Comparison of ENCODE assay signal across 28 mouse cellular contexts in genomic region chrX:163518963-163519541, GRCm38 (mm10). TPM values are rescaled to one million over a fixed set of nuclear protein-coding genes. Genes with fewer than 3 reads are reported as not detected.
"Had no signal": no experiment of that assay in that cellular context is flagged by ENCODE, and none has a peak within 500 bp of the region (broad histone marks: within the 10 kb centered on the region; RNA-seq: fewer than 3 reads in every experiment).

No protein-coding gene starts in this region.

- H3K27ac ChIP-seq: heart, adult 2 months; heart, embryonic 13.5 days; heart, embryonic 15.5 days; hindbrain, embryonic 13.5 days; hindbrain, embryonic 15.5 days; hindbrain, postnatal 0 days; kidney, embryonic 15.5 days; layer of hippocampus, adult 2 months; limb, embryonic 13.5 days; limb, embryonic 15.5 days; liver, embryonic 12.5 days; liver, embryonic 14.5 days had no signal

- H3K27me3 ChIP-seq: heart, embryonic 13.5 days; heart, embryonic 15.5 days; liver, embryonic 12.5 days had no signal

- H3K9me3 ChIP-seq: heart, embryonic 13.5 days; heart, embryonic 15.5 days; hindbrain, embryonic 13.5 days; hindbrain, embryonic 15.5 days; kidney, embryonic 15.5 days; limb, embryonic 13.5 days; limb, embryonic 15.5 days; liver, embryonic 12.5 days had no signal

- H3K4me3 ChIP-seq: heart, adult 2 months; heart, embryonic 13.5 days; heart, embryonic 15.5 days; hindbrain, embryonic 13.5 days; hindbrain, embryonic 15.5 days; kidney, embryonic 15.5 days; layer of hippocampus, adult 2 months; limb, embryonic 13.5 days; limb, embryonic 15.5 days; liver, embryonic 12.5 days had no signal

- H3K4me1 ChIP-seq: heart, embryonic 13.5 days; heart, embryonic 15.5 days; hindbrain, embryonic 13.5 days; hindbrain, embryonic 15.5 days; kidney, embryonic 15.5 days; limb, embryonic 13.5 days; limb, embryonic 15.5 days; liver, embryonic 12.5 days had no signal

- DNase-seq: gastrocnemius, postnatal 14 days; gastrocnemius, postnatal 36 days; heart, adult 11 months; heart, adult 2 months; heart, postnatal 14 days; heart, postnatal 36 days; kidney, adult 8-10 months; kidney, postnatal 10 days; kidney, postnatal 25 days; kidney, postnatal 4 days; layer of hippocampus, postnatal 36 days; left cerebral cortex, postnatal 4 days had no signal

- H3K36me3 ChIP-seq: heart, embryonic 13.5 days; heart, embryonic 15.5 days; hindbrain, embryonic 13.5 days; hindbrain, embryonic 15.5 days; kidney, embryonic 15.5 days; limb, embryonic 13.5 days; limb, embryonic 15.5 days; liver, embryonic 12.5 days had no signal

- H3K4me2 ChIP-seq: heart, embryonic 11.5 days; heart, embryonic 13.5 days; heart, embryonic 15.5 days; hindbrain, embryonic 13.5 days; hindbrain, embryonic 15.5 days; kidney, embryonic 15.5 days; limb, embryonic 13.5 days; limb, embryonic 15.5 days; liver, embryonic 12.5 days had no signal

- H3K9ac ChIP-seq: heart, embryonic 13.5 days; heart, embryonic 15.5 days; hindbrain, embryonic 13.5 days; hindbrain, embryonic 15.5 days; kidney, embryonic 15.5 days; limb, embryonic 13.5 days; limb, embryonic 15.5 days; liver, embryonic 12.5 days; liver, embryonic 14.5 days had no signal

- ATAC-seq: hindbrain, postnatal 0 days; liver, embryonic 12.5 days had no signal

RNA-seq across cellular contexts. Expression of gene Grpr, which starts 30.4 kb away (rescaled TPM):
- total RNA-seq: gastrocnemius, adult 8-10 months; gastrocnemius, postnatal 14 days; gastrocnemius, postnatal 36 days; heart, adult 2 months; heart, postnatal 14 days; heart, postnatal 36 days; hematopoietic stem cell, adult 5-6 weeks; liver, adult 2 months had no signal
- polyA plus RNA-seq: heart, adult 2 months; heart, embryonic 13.5 days; liver, adult 2 months; liver, embryonic 12.5 days; liver, embryonic 14.5 days; liver, embryonic 16.5 days had no signal
